Mouse (Mus musculus) stomach, postnatal 0 days (tissue): ENCODE results near the gene Glipr1l2.
"Not testable (repeated sequence)": the region's sequence is repeated elsewhere in the genome, so short reads cannot be mapped to it uniquely, and the experiment has no call there.

Experiments used
- CTCF ChIP-seq: IDR thresholded peaks from 2 replicates; pipeline ENCODE4 v1.5.1; 2016; ENCODE audit warnings: antibody characterized with exemption, low read depth, mild to moderate bottlenecking, moderate library complexity
- EP300 ChIP-seq: optimal IDR thresholded peaks from 2 replicates; pipeline ENCODE3; 2016; ENCODE audit warnings: antibody characterized with exemption

DNA sequence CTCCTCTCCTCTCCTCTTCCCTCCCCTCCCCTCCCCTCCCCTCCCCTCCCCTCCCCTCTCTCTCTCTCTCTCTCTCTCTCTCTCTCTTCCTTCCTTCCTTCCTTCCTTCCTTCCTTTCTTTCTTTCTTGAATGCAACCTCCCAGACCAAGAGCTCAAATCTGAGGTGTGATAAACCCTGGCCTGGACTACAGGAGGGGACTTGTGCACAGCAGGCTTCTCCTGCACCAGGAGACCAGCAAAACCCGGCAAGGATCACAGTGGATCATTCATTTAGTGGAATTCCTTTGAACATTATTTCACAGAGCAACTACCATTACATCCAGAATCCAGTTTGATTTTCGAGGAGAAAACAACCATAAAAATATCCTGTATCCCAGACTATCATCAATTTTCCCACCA lies 31.2 kb upstream of the Glipr1l2 start:
- not testable (repeated sequence) for TF ChIP-seq CTCF, EP300
